24 mouse cellular contexts compared by ENCODE assay signal in genomic region chr5:124376401-124376800, GRCm38 (mm10). TPM values are rescaled to one million over a fixed set of nuclear protein-coding genes. Genes with fewer than 3 reads are reported as not detected.
A peak's percentile ranks its signal among the peaks of the same experiment; 100 is the strongest.
DNase-seq lines count a peak whose midpoint lies in the region; ATAC-seq and TF ChIP-seq lines count a peak whose summit lies in the region.
"Had no signal": no experiment of that assay in that cellular context is flagged by ENCODE, and none has a peak within 500 bp of the region (broad histone marks: within the 10 kb centered on the region; RNA-seq: fewer than 3 reads in every experiment).

No protein-coding gene starts in this region.

- ATAC-seq in intestine, postnatal 0 days = no peak
- no peak for ATAC-seq in intestine, embryonic 16.5 days
- peak; percentile 61 for ATAC-seq in liver, postnatal 0 days
- no peak for ATAC-seq in liver, embryonic 12.5 days
- ATAC-seq in stomach, postnatal 0 days (ENCODE audit: low FRiP score, low TSS enrichment) = peak; percentile 81
- ATAC-seq: forebrain, embryonic 15.5 days had no signal

- H3K4me1 ChIP-seq in intestine, postnatal 0 days (replicated peaks; ENCODE audit: control insufficient read depth, insufficient read depth, low read length) = no peaks in the 10 kb centered on the region
- H3K4me1 ChIP-seq in intestine, embryonic 16.5 days (ENCODE audit: control insufficient read depth, insufficient read depth, low read length) = no peaks in the 10 kb centered on the region
- no peaks in the 10 kb centered on the region for H3K4me1 ChIP-seq in liver, postnatal 0 days (ENCODE audit: insufficient read depth)
- no peaks in the 10 kb centered on the region for H3K4me1 ChIP-seq in liver, embryonic 12.5 days
- H3K4me1 ChIP-seq in stomach, postnatal 0 days (replicated peaks; ENCODE audit: control insufficient read depth, insufficient read depth) = no peaks in the 10 kb centered on the region
- H3K4me1 ChIP-seq: embryonic facial prominence, embryonic 10.5 days; embryonic facial prominence, embryonic 13.5 days; forebrain, embryonic 12.5 days; forebrain, embryonic 15.5 days; hindbrain, embryonic 12.5 days; hindbrain, embryonic 15.5 days had no signal

- H3K4me3 ChIP-seq in intestine, postnatal 0 days (ENCODE audit: low read depth, low read length) = no peak overlapping the region
- no peak overlapping the region for H3K4me3 ChIP-seq in intestine, embryonic 16.5 days (ENCODE audit: low read length)
- H3K4me3 ChIP-seq in liver, postnatal 0 days (ENCODE audit: low read depth, low read length) = no peak overlapping the region
- no peak overlapping the region for H3K4me3 ChIP-seq in liver, embryonic 12.5 days
- no peak overlapping the region for H3K4me3 ChIP-seq in stomach, postnatal 0 days (ENCODE audit: low read depth, low read length)
- H3K4me3 ChIP-seq: embryonic facial prominence, embryonic 10.5 days; embryonic facial prominence, embryonic 13.5 days; erythroblast, embryonic 14.5 days; forebrain, embryonic 12.5 days; forebrain, embryonic 15.5 days; hindbrain, embryonic 12.5 days; hindbrain, embryonic 15.5 days had no signal

- TF ChIP-seq EP300 in liver, postnatal 0 days (IDR thresholded peaks at IDR 0.05; ENCODE audit: low read depth) = no peak
- TF ChIP-seq EP300 in stomach, postnatal 0 days (optimal IDR thresholded peaks at IDR 0.05) = no peak

- TF ChIP-seq CTCF in intestine, postnatal 0 days (IDR thresholded peaks at IDR 0.05; ENCODE audit: low read depth) = no peak
- no peak for TF ChIP-seq CTCF in liver, postnatal 0 days (IDR thresholded peaks at IDR 0.05; ENCODE audit: low read depth)
- no peak for TF ChIP-seq CTCF in stomach, postnatal 0 days (IDR thresholded peaks at IDR 0.05; ENCODE audit: low read depth)

- H3K9ac ChIP-seq in intestine, postnatal 0 days (ENCODE audit: low read depth, low read length) = no peak overlapping the region
- H3K9ac ChIP-seq in intestine, embryonic 16.5 days (ENCODE audit: low read depth, low read length) = no peak overlapping the region
- no peak overlapping the region for H3K9ac ChIP-seq in liver, postnatal 0 days (replicated peaks)
- H3K9ac ChIP-seq in liver, embryonic 12.5 days = no peak overlapping the region
- H3K9ac ChIP-seq in stomach, postnatal 0 days (ENCODE audit: low read length) = no peak overlapping the region
- H3K9ac ChIP-seq: embryonic facial prominence, embryonic 13.5 days; forebrain, embryonic 12.5 days; forebrain, embryonic 15.5 days; hindbrain, embryonic 12.5 days; hindbrain, embryonic 15.5 days had no signal

- H3K9me3 ChIP-seq in intestine, postnatal 0 days (ENCODE audit: control insufficient read depth) = no peaks in the 10 kb centered on the region
- H3K9me3 ChIP-seq in intestine, embryonic 16.5 days (ENCODE audit: control insufficient read depth, low read length) = no peaks in the 10 kb centered on the region
- H3K9me3 ChIP-seq in liver, postnatal 0 days (ENCODE audit: low read length) = no peaks in the 10 kb centered on the region
- H3K9me3 ChIP-seq in liver, embryonic 12.5 days (replicated peaks) = no peaks in the 10 kb centered on the region
- no peaks in the 10 kb centered on the region for H3K9me3 ChIP-seq in stomach, postnatal 0 days (ENCODE audit: control insufficient read depth, low read length)
- H3K9me3 ChIP-seq: embryonic facial prominence, embryonic 10.5 days; embryonic facial prominence, embryonic 13.5 days; forebrain, embryonic 12.5 days; forebrain, embryonic 15.5 days; G1E; hindbrain, embryonic 12.5 days; hindbrain, embryonic 15.5 days had no signal

- 95% methylated on average over 1 of the region's 1 CpGs for WGBS in intestine, postnatal 0 days
- 89% methylated on average over 1 of the region's 1 CpGs for WGBS in intestine, embryonic 16.5 days
- 97% methylated on average over 1 of the region's 1 CpGs for WGBS in liver, postnatal 0 days (ENCODE audit: insufficient replicate concordance)
- 92% methylated on average over 1 of the region's 1 CpGs for WGBS in liver, embryonic 12.5 days (ENCODE audit: insufficient replicate concordance)
- 91% methylated on average over 1 of the region's 1 CpGs for whole genome bisulfite sequencing in stomach, postnatal 0 days

- no peaks in the 10 kb centered on the region for H3K27me3 ChIP-seq in intestine, postnatal 0 days (replicated peaks; ENCODE audit: control insufficient read depth, insufficient read depth, low read length)
- no peaks in the 10 kb centered on the region for H3K27me3 ChIP-seq in intestine, embryonic 16.5 days (replicated peaks; ENCODE audit: control insufficient read depth, insufficient read depth, low read length)
- no peaks in the 10 kb centered on the region for H3K27me3 ChIP-seq in liver, postnatal 0 days (ENCODE audit: insufficient read depth, low read length)
- no peaks in the 10 kb centered on the region for H3K27me3 ChIP-seq in liver, embryonic 12.5 days (replicated peaks)
- no peaks in the 10 kb centered on the region for H3K27me3 ChIP-seq in stomach, postnatal 0 days (ENCODE audit: control insufficient read depth, insufficient read depth, low read length)
- H3K27me3 ChIP-seq: embryonic facial prominence, embryonic 13.5 days; forebrain, embryonic 12.5 days; forebrain, embryonic 15.5 days; hindbrain, embryonic 12.5 days; hindbrain, embryonic 15.5 days had no signal

- peaks cover 84% of the 10 kb centered on the region for H3K36me3 ChIP-seq in intestine, postnatal 0 days (ENCODE audit: control insufficient read depth, insufficient read depth)
- H3K36me3 ChIP-seq in intestine, embryonic 16.5 days (ENCODE audit: control insufficient read depth, insufficient read depth, low read length) = peaks cover 15% of the 10 kb centered on the region
- H3K36me3 ChIP-seq in liver, postnatal 0 days (replicated peaks; ENCODE audit: insufficient read depth, low read length) = peaks cover 73% of the 10 kb centered on the region
- H3K36me3 ChIP-seq in liver, embryonic 12.5 days = peaks cover 96% of the 10 kb centered on the region
- peaks cover 30% of the 10 kb centered on the region for H3K36me3 ChIP-seq in stomach, postnatal 0 days (ENCODE audit: control insufficient read depth, insufficient read depth, low read length)

- H3K4me2 ChIP-seq in intestine, postnatal 0 days (replicated peaks; ENCODE audit: low read depth) = no peak overlapping the region
- H3K4me2 ChIP-seq in intestine, embryonic 16.5 days (ENCODE audit: low read depth, low read length) = no peak overlapping the region
- no peak overlapping the region for H3K4me2 ChIP-seq in liver, postnatal 0 days (ENCODE audit: low read depth, low read length)
- H3K4me2 ChIP-seq in liver, embryonic 12.5 days = no peak overlapping the region
- H3K4me2 ChIP-seq in stomach, postnatal 0 days (replicated peaks; ENCODE audit: low read depth) = no peak overlapping the region
- H3K4me2 ChIP-seq: embryonic facial prominence, embryonic 13.5 days; forebrain, embryonic 12.5 days; forebrain, embryonic 15.5 days; heart, embryonic 11.5 days; hindbrain, embryonic 12.5 days; hindbrain, embryonic 15.5 days had no signal

- peak overlapping the region; percentile 11; the same call in 1 of the 2 replicates for H3K27ac ChIP-seq in intestine, postnatal 0 days (ENCODE audit: low read depth, low read length)
- no peak overlapping the region for H3K27ac ChIP-seq in intestine, embryonic 16.5 days (ENCODE audit: low read length)
- peak overlapping the region; percentile 16 for H3K27ac ChIP-seq in liver, postnatal 0 days (ENCODE audit: low read depth)
- no peak overlapping the region for H3K27ac ChIP-seq in liver, embryonic 12.5 days
- no peak overlapping the region for H3K27ac ChIP-seq in stomach, postnatal 0 days (replicated peaks)
- H3K27ac ChIP-seq: embryonic facial prominence, embryonic 10.5 days; embryonic facial prominence, embryonic 13.5 days; forebrain, embryonic 12.5 days; forebrain, embryonic 15.5 days; hindbrain, embryonic 12.5 days; hindbrain, embryonic 15.5 days had no signal

- no peak for DNase-seq in liver, postnatal 0 days
- no peak for DNase-seq in stomach, postnatal 0 days (ENCODE audit: low spot score)
- DNase-seq in adrenal gland, adult 2 months = no peak
- DNase-seq: adrenal gland, adult 8-10 months; adrenal gland, postnatal 25 days; cerebellum, adult 11-12 months; cerebellum, adult 8-10 months; cerebellum, postnatal 10 days; cerebellum, postnatal 36 days; embryo, embryonic 11 days; gastrocnemius, postnatal 25 days; heart, adult 18-20 months had no signal

RNA-seq across cellular contexts. Expression of gene Cdk2ap1, which starts 13.5 kb away (rescaled TPM):
- 43.3 and 53.6 TPM in 2 replicates for polyA plus RNA-seq in intestine, postnatal 0 days (2015; fragmentation: Nextera tagmentation; extraction: Ambion mirVana)
- polyA plus RNA-seq in intestine, embryonic 16.5 days (2015; fragmentation: Nextera tagmentation; extraction: Ambion mirVana) = 17.8 and 21.1 TPM in 2 replicates
- 31.7 and 44.7 TPM in 2 replicates for polyA plus RNA-seq in liver, postnatal 0 days (2015; fragmentation: Nextera tagmentation; extraction: Ambion mirVana)
- 91.0 and 104 TPM in 2 replicates for polyA plus RNA-seq in liver, embryonic 12.5 days (2016; fragmentation: Nextera tagmentation; extraction: Ambion mirVana)
- polyA plus RNA-seq in stomach, postnatal 0 days (2015; fragmentation: Nextera tagmentation; extraction: Ambion mirVana) = 57.6 and 81.6 TPM in 2 replicates
- 100 to 1,000 TPM; 161 to 168 TPM for total RNA-seq in adrenal gland, adult 2 months (2021)
- 88.7 and 116 TPM in 2 replicates for polyA plus RNA-seq in adrenal gland, adult 2 months (2012; rRNA removed)

RNA-seq across cellular contexts. Expression of gene 2810006K23Rik, which starts 48.5 kb away (rescaled TPM):
- polyA plus RNA-seq in intestine, postnatal 0 days (2015; fragmentation: Nextera tagmentation; extraction: Ambion mirVana) = 5.0 TPM in 2 replicates
- polyA plus RNA-seq in intestine, embryonic 16.5 days (2015; fragmentation: Nextera tagmentation; extraction: Ambion mirVana) = 13.6 and 14.9 TPM in 2 replicates
- 4.5 and 4.9 TPM in 2 replicates for polyA plus RNA-seq in liver, postnatal 0 days (2015; fragmentation: Nextera tagmentation; extraction: Ambion mirVana)
- polyA plus RNA-seq in liver, embryonic 12.5 days (2016; fragmentation: Nextera tagmentation; extraction: Ambion mirVana) = 10.2 and 10.5 TPM in 2 replicates
- 6.4 and 6.9 TPM in 2 replicates for polyA plus RNA-seq in stomach, postnatal 0 days (2015; fragmentation: Nextera tagmentation; extraction: Ambion mirVana)
- 10 to 100 TPM; 14.1 to 17.0 TPM for total RNA-seq in adrenal gland, adult 2 months (2021)
- polyA plus RNA-seq in adrenal gland, adult 2 months (2012; rRNA removed) = 5.8 and 6.0 TPM in 2 replicates

RNA-seq across cellular contexts. Expression of gene Mphosph9, which starts 48.6 kb away (rescaled TPM):
- polyA plus RNA-seq in intestine, postnatal 0 days (2015; fragmentation: Nextera tagmentation; extraction: Ambion mirVana) = 2.5 and 2.6 TPM in 2 replicates
- 5.6 and 6.6 TPM in 2 replicates for polyA plus RNA-seq in intestine, embryonic 16.5 days (2015; fragmentation: Nextera tagmentation; extraction: Ambion mirVana)
- polyA plus RNA-seq in liver, postnatal 0 days (2015; fragmentation: Nextera tagmentation; extraction: Ambion mirVana) = 2.6 and 3.0 TPM in 2 replicates
- 8.5 and 8.7 TPM in 2 replicates for polyA plus RNA-seq in liver, embryonic 12.5 days (2016; fragmentation: Nextera tagmentation; extraction: Ambion mirVana)
- 2.2 and 2.9 TPM in 2 replicates for polyA plus RNA-seq in stomach, postnatal 0 days (2015; fragmentation: Nextera tagmentation; extraction: Ambion mirVana)
- 1 to 10 TPM; 7.7 to 8.8 TPM for total RNA-seq in adrenal gland, adult 2 months (2021)
- polyA plus RNA-seq in adrenal gland, adult 2 months (2012; rRNA removed) = 1.6 and 2.1 TPM in 2 replicates

RNA-seq across cellular contexts. Expression of gene Sbno1, which starts 49.4 kb away (rescaled TPM):
- 49.3 and 56.6 TPM in 2 replicates for polyA plus RNA-seq in intestine, postnatal 0 days (2015; fragmentation: Nextera tagmentation; extraction: Ambion mirVana)
- 78.6 and 83.7 TPM in 2 replicates for polyA plus RNA-seq in intestine, embryonic 16.5 days (2015; fragmentation: Nextera tagmentation; extraction: Ambion mirVana)
- polyA plus RNA-seq in liver, postnatal 0 days (2015; fragmentation: Nextera tagmentation; extraction: Ambion mirVana) = 30.0 and 30.6 TPM in 2 replicates
- 60.1 and 65.7 TPM in 2 replicates for polyA plus RNA-seq in liver, embryonic 12.5 days (2016; fragmentation: Nextera tagmentation; extraction: Ambion mirVana)
- polyA plus RNA-seq in stomach, postnatal 0 days (2015; fragmentation: Nextera tagmentation; extraction: Ambion mirVana) = 44.8 and 45.2 TPM in 2 replicates
- total RNA-seq in adrenal gland, adult 2 months (2021) = 100 to 1,000 TPM in 1 of 2 experiments, 10 to 100 TPM in 1; 74.1 to 119 TPM
- polyA plus RNA-seq in adrenal gland, adult 2 months (2012; rRNA removed) = 6.0 and 6.9 TPM in 2 replicates

Comparison
In these comparisons a context has a peak if more than half of its experiments do, and no peak if none do; other contexts are left out.
1. ATAC-seq: peak in liver, postnatal 0 days (single experiment) and stomach, postnatal 0 days (single experiment); none in intestine, postnatal 0 days (single experiment), intestine, embryonic 16.5 days (single experiment) and liver, embryonic 12.5 days (single experiment).
2. H3K27ac ChIP-seq: peak in intestine, postnatal 0 days (single experiment) and liver, postnatal 0 days (single experiment); none in intestine, embryonic 16.5 days (single experiment), liver, embryonic 12.5 days (single experiment) and stomach, postnatal 0 days (single experiment).